Mouse (Mus musculus) left cerebral cortex, adult 18-20 months (tissue): ENCODE data around the gene Ntrk2. TPM values are rescaled to one million over a fixed set of nuclear protein-coding genes. Genes with fewer than 3 reads are reported as not detected.
A peak's percentile ranks its signal among the peaks of the same experiment; 100 is the strongest.

Experiments used
- DNase-seq, 2 experiments: peaks; one replicate each; pipeline ENCODE4 v3.0.0; 2021 to 2022; ENCODE audit warnings: low spot score in 2 of 2, mixed read lengths in 1 of 2
- total RNA-seq, 2 experiments: library from RNA; stranded (reverse); gene quantifications; 2 replicates each; pipeline ENCODE4 v1.2.3; 2021

The Ntrk2 gene
- total RNA-seq, 2 experiments from 2014 or later: 369 to 406 TPM

- DNase-seq: no peak
Observed at GRCm38 (mm10) chr13:58838110-58838509, 31.7 kb downstream of the Ntrk2 start.

- DNase-seq: no peak
Observed at GRCm38 (mm10) chr13:58840731-58841359, 34.5 kb downstream of the Ntrk2 start.

GRCm38 (mm10) chr13:58843826-58844225 lies 37.5 kb downstream of the Ntrk2 start:
- no peak for DNase-seq

GRCm38 (mm10) chr13:58848578-58848977 lies 42.2 kb downstream of the Ntrk2 start:
- no peak for DNase-seq

GRCm38 (mm10) chr13:58853685-58854084 lies 47.3 kb downstream of the Ntrk2 start:
- no peak for DNase-seq

GRCm38 (mm10) chr13:58866239-58866638 lies 59.9 kb downstream of the Ntrk2 start:
- peak; percentile 52 to 73 for DNase-seq

- DNase-seq: no peak
Observed at GRCm38 (mm10) chr13:58866776-58867435, 60.5 kb downstream of the Ntrk2 start.

- DNase-seq: no peak
Observed at GRCm38 (mm10) chr13:58882468-58882867, 76.1 kb downstream of the Ntrk2 start.

GRCm38 (mm10) chr13:58882916-58883315 lies 76.5 kb downstream of the Ntrk2 start:
- DNase-seq: no peak

GRCm38 (mm10) chr13:58886108-58886507 lies 79.7 kb downstream of the Ntrk2 start:
- peak in 1 of 2 experiments; percentile 53 for DNase-seq

- DNase-seq: no peak
Observed at GRCm38 (mm10) chr13:58896254-58896910, 90.0 kb downstream of the Ntrk2 start.

- DNase-seq: no peak
Observed at GRCm38 (mm10) chr13:58899337-58899736, 93.0 kb downstream of the Ntrk2 start.

GRCm38 (mm10) chr13:58902313-58902712 lies 95.9 kb downstream of the Ntrk2 start:
- no peak for DNase-seq

GRCm38 (mm10) chr13:58904742-58905735 lies 98.7 kb downstream of the Ntrk2 start:
- DNase-seq: no peak

GRCm38 (mm10) chr13:58911936-58912335 lies 105.6 kb downstream of the Ntrk2 start:
- DNase-seq: no peak

GRCm38 (mm10) chr13:58912559-58912958 lies 106.2 kb downstream of the Ntrk2 start:
- no peak for DNase-seq

GRCm38 (mm10) chr13:58914061-58914814 lies 107.9 kb downstream of the Ntrk2 start:
- no peak for DNase-seq

GRCm38 (mm10) chr13:58916348-58916747 lies 110.0 kb downstream of the Ntrk2 start:
- no peak for DNase-seq

GRCm38 (mm10) chr13:58920241-58920640 lies 113.9 kb downstream of the Ntrk2 start:
- no peak for DNase-seq

GRCm38 (mm10) chr13:58921255-58921654 lies 114.9 kb downstream of the Ntrk2 start:
- no peak for DNase-seq
